Mouse (Mus musculus) c-Kit-positive CD71-positive TER-119-negative erythroid progenitor cells, embryonic 14.5 days (primary cell): ENCODE results near the gene Ankrd10.
"Not testable (repeated sequence)": the region's sequence is repeated elsewhere in the genome, so short reads cannot be mapped to it uniquely, and the experiment has no call there.

Source experiments
- DNase-seq: peaks from one replicate; pipeline ENCODE4 v3.0.0-alpha.2; 2013; ENCODE audit warnings: low read depth

Ankrd10 gene

GRCm38 (mm10) chr8:11608848-11609247 lies 26.7 kb downstream of the Ankrd10 start:
- no peak for DNase-seq

GRCm38 (mm10) chr8:11602006-11602680 lies 33.4 kb downstream of the Ankrd10 start:
- DNase-seq: peak; percentile 51

DNA sequence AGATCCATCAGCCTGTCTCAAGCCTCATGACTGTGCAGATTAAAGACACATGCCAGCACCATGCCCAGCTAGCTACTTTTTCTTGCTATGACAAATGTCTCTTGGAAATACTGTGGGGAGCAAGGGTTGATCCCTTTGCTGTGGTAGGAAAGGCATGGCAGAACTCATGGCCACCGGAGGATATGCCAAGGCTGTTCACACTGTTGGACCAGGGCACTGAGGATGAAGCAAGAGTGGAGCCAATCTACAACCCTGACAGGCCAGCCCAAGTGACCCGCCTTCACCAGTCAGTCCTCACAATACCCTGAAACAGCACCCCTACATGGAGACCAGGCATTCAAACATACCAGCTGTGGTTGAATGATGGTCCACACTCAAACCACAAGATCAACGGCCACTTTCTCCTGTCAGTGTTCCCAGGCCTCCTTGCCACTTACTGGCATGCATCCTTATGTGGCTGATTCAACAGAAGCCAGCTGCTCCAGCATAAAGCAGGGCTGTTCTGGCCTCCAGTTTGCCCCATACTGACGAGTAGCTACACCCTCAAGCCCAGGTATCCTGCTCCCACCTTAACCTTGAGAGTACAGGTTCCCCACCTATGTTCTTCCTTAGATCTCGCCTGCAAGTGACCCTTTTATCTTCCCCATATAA lies 35.1 kb downstream of the Ankrd10 start:
- no peak for DNase-seq

GRCm38 (mm10) chr8:11593222-11593884 lies 42.2 kb downstream of the Ankrd10 start:
- DNase-seq: no peak

DNA sequence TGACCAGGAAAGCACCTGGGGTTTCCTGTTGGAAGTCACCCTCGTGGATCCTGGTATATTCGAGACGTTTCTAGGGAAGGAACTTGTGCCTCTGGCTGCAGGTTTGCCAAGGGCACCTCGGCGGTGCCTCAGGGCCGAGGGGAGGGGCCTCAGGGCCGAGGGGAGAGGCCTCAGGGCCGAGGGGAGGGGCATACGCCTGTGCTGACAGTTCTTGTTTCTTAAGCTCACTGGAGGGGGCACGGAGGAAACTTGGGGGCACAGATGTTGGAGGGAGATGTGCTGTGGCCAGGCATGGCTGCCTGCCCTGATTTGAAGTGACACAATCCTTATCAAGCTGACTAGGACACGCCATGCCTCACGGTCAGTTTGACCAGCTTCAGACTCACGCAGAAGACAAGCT lies 43.3 kb downstream of the Ankrd10 start:
- peak; percentile 14 for DNase-seq

GRCm38 (mm10) chr8:11591837-11592236 lies 43.7 kb downstream of the Ankrd10 start:
- DNase-seq: no peak

- no peak for DNase-seq
These were observed 49.2 kb downstream of the Ankrd10 start for GRCm38 (mm10) chr8:11586374-11586745.

GRCm38 (mm10) chr8:11585513-11586373 lies 49.8 kb downstream of the Ankrd10 start:
- no peak for DNase-seq

- DNase-seq: no peak
These were observed 59.8 kb downstream of the Ankrd10 start for GRCm38 (mm10) chr8:11575604-11576384.

GRCm38 (mm10) chr8:11574911-11575603 lies 60.5 kb downstream of the Ankrd10 start:
- DNase-seq: no peak

GRCm38 (mm10) chr8:11572428-11572827 lies 63.1 kb downstream of the Ankrd10 start:
- no peak for DNase-seq

DNA sequence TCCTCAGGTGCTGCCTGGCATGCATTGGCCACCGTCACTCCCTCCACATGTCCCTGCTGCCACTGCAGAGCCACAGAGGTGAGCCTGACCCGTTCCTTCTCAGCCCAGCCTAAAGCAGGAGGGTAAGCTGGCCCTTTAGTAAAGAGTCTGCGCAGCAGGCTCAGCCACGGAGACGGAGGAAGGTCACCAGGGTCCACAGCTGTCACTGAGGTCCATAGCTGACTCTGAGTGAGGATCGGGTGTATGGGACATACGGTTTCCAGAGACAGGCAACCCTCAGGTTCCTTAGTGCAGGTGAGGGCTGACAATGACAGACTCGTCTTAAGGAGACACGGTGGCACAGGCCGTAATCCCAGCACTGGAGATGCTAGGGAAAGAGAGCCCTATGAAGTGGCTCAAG lies 63.6 kb downstream of the Ankrd10 start:
- DNase-seq: no peak

DNA sequence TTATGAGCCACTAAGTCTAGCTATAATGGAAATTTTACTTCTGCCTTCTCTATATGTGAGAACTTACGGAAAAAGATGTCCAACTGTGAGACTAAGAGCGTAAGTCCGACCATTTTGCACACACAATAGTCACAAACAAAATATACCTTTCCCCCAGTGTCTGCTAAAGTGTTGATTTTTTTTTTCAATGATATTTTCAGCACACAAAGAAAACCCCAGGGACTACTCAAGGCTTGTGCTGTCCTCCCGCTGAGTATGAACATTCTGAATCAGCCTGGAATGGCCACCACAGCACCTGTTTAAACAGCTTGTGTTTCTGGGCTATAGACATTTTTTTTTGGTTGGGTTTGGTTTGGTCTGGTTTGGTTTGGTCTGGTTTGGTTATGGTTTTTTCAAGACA lies 64.8 kb downstream of the Ankrd10 start:
- DNase-seq: no peak

DNA sequence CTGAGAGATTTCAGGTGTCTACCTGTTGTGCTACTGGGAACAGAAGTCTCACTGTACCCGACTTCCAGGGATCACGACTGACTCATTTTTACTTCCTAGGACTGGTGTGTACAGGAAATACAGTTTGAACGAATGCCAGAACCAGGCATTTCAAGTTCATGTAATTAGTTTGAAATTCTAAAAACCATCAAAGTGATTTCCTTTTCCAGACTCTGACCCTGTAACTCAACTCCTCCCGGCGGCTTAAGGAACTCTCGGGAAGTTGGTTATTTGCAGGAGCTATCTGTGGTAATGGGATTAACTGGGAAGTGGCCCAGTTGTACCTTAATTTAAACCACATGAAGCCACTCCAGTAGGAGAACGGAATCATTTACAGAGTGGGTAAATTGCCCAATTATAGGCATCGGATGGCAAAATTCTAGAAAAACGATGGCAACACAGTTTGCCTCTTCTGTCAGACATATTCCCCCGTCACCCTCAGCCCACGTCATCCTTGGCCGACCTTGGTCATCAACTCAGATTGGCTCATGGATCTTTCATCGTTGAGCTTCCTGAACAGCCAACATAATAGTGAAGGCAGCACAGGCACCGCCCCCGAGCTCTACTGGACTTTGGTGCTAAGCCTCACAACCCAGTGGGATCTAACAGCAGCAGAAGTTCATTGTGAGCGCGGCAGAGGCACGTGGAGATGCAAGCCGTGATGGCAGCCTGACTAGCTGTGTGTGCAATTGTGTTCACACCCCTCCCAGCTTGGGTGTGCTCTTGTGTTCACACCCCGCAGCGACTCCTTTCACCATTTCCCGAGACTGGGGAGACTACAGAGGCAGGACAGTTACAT lies 66.1 kb downstream of the Ankrd10 start:
- DNase-seq: no peak

GRCm38 (mm10) chr8:11568193-11568592 lies 67.4 kb downstream of the Ankrd10 start:
- not testable (repeated sequence) for DNase-seq

GRCm38 (mm10) chr8:11564721-11565120 lies 70.8 kb downstream of the Ankrd10 start:
- DNase-seq: no peak

DNA sequence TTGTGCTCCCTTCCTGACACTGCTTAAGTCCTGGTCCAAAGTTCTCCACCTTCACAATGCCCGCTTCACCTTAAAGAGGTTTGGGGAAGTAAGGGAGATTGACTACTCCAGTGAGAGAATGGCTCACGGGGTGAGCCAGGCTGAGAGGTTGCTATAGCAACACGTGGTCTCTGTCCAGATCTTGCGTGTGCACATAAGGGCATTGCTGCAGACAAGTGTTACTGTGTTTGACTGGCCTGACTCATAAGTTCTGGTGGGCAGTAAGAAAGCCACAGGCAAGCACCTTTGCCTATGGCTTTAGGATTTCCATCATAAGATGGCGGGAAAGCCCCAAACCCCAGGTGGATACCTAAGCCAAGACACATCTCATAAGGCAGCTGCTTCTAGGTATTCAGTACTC lies 71.3 kb downstream of the Ankrd10 start:
- no peak for DNase-seq
